Mouse (Mus musculus): ENCODE measurements around the gene 4930404N11Rik. TPM values are rescaled to one million over a fixed set of nuclear protein-coding genes. Genes with fewer than 3 reads are reported as not detected.
A peak's percentile ranks its signal among the peaks of the same experiment; 100 is the strongest.

Gene 4930404N11Rik
- polyA plus RNA-seq, 1 experiment from 2014 or later = 0.37 TPM

GRCm38 (mm10) chr10:81365073-81365472, 543 bp downstream of the 4930404N11Rik start:
- Histone ChIP-seq H3K4me3 (replicated peaks; ENCODE audit: low read depth, low read length) (peak overlapping the region; percentile 23; the same call in 1 of the 2 replicates), H3K27me3 (ENCODE audit: control insufficient read depth, insufficient read depth, low read length) (peaks cover 14% of the 10 kb centered on the region; the same call in 1 of the 2 replicates), H3K27ac (replicated peaks; ENCODE audit: low read depth, low read length) (no peak overlapping the region), H3K9me3 (ENCODE audit: control insufficient read depth, low read length) (no peaks in the 10 kb centered on the region), H3K4me2 (ENCODE audit: low read length) (no peak overlapping the region; the same call in 1 of the 2 replicates), H3K36me3 (ENCODE audit: control insufficient read depth, insufficient read depth, low read length) (peaks cover 41% of the 10 kb centered on the region), H3K4me1 (ENCODE audit: control insufficient read depth, insufficient read depth, low read length) (peaks cover 20% of the 10 kb centered on the region), H3K9ac (replicated peaks; ENCODE audit: low read length) (no peak overlapping the region)
- ATAC-seq (ENCODE audit: low FRiP score, low TSS enrichment) (no peak), DNase-seq (no peak)
- 25% methylated on average over 4 of the region's 4 CpGs for WGBS

GRCm38 (mm10) chr10:81364666-81365065, 950 bp downstream of the 4930404N11Rik start:
- peaks cover 20% of the 10 kb centered on the region for H3K4me1 ChIP-seq (ENCODE audit: control insufficient read depth, insufficient read depth, low read length)
- H3K27me3 ChIP-seq (ENCODE audit: control insufficient read depth, insufficient read depth, low read length) = peaks cover 14% of the 10 kb centered on the region; the same call in 1 of the 2 replicates
- no peak overlapping the region for H3K27ac ChIP-seq (replicated peaks; ENCODE audit: low read depth, low read length)
- no peak for ATAC-seq (ENCODE audit: low FRiP score, low TSS enrichment)
- WGBS = 12% methylated on average over 28 of the region's 28 CpGs
- peak overlapping the region; percentile 23; the same call in 1 of the 2 replicates for H3K4me3 ChIP-seq (replicated peaks; ENCODE audit: low read depth, low read length)
- DNase-seq = peak; percentile 38
- H3K36me3 ChIP-seq (ENCODE audit: control insufficient read depth, insufficient read depth, low read length) = peaks cover 37% of the 10 kb centered on the region
- no peaks in the 10 kb centered on the region for H3K9me3 ChIP-seq (ENCODE audit: control insufficient read depth, low read length)
- H3K4me2 ChIP-seq (ENCODE audit: low read length) = peak overlapping the region; percentile 53
- H3K9ac ChIP-seq (replicated peaks; ENCODE audit: low read length) = peak overlapping the region; percentile 36; the same call in 1 of the 2 replicates

GRCm38 (mm10) chr10:81363436-81364346, 1.9 kb downstream of the 4930404N11Rik start:
- H3K4me1 ChIP-seq (ENCODE audit: control insufficient read depth, insufficient read depth, low read length) = peaks cover 25% of the 10 kb centered on the region
- DNase-seq (peak; percentile 47), ATAC-seq (ENCODE audit: low FRiP score, low TSS enrichment) (no peak)
- no peak overlapping the region for H3K27ac ChIP-seq (replicated peaks; ENCODE audit: low read depth, low read length)
- H3K27me3 ChIP-seq (ENCODE audit: control insufficient read depth, insufficient read depth, low read length) = peaks cover 14% of the 10 kb centered on the region; the same call in 1 of the 2 replicates
- WGBS = 13% methylated on average over 53 of the region's 54 CpGs
- no peaks in the 10 kb centered on the region for H3K9me3 ChIP-seq (ENCODE audit: control insufficient read depth, low read length)
- H3K9ac ChIP-seq (replicated peaks; ENCODE audit: low read length) = peak overlapping the region; percentile 37; the same call in 1 of the 2 replicates
- H3K4me2 ChIP-seq (ENCODE audit: low read length) = peak overlapping the region; percentile 53
- peaks cover 27% of the 10 kb centered on the region for H3K36me3 ChIP-seq (ENCODE audit: control insufficient read depth, insufficient read depth, low read length)
- peak overlapping the region; percentile 23; the same call in 1 of the 2 replicates for H3K4me3 ChIP-seq (replicated peaks; ENCODE audit: low read depth, low read length)

GRCm38 (mm10) chr10:81362336-81362949, 3.2 kb downstream of the 4930404N11Rik start:
- DNase-seq (no peak), ATAC-seq (ENCODE audit: low FRiP score, low TSS enrichment) (no peak)
- H3K27me3 ChIP-seq (ENCODE audit: control insufficient read depth, insufficient read depth, low read length) = peaks cover 14% of the 10 kb centered on the region; the same call in 1 of the 2 replicates
- no peak overlapping the region for H3K9ac ChIP-seq (replicated peaks; ENCODE audit: low read length)
- peaks cover 15% of the 10 kb centered on the region for H3K36me3 ChIP-seq (ENCODE audit: control insufficient read depth, insufficient read depth, low read length)
- no peak overlapping the region for H3K27ac ChIP-seq (replicated peaks; ENCODE audit: low read depth, low read length)
- WGBS = 75% methylated on average over 12 of the region's 12 CpGs
- H3K4me1 ChIP-seq (ENCODE audit: control insufficient read depth, insufficient read depth, low read length) = peaks cover 32% of the 10 kb centered on the region
- no peak overlapping the region for H3K4me2 ChIP-seq (ENCODE audit: low read length)
- H3K9me3 ChIP-seq (ENCODE audit: control insufficient read depth, low read length) = no peaks in the 10 kb centered on the region
- no peak overlapping the region for H3K4me3 ChIP-seq (replicated peaks; ENCODE audit: low read depth, low read length)

- Histone ChIP-seq H3K4me1 (ENCODE audit: control insufficient read depth, insufficient read depth, low read length) (peaks cover 31% of the 10 kb centered on the region), H3K4me2 (ENCODE audit: low read length) (no peak overlapping the region)
- WGBS = 73% methylated on average over 8 of the region's 8 CpGs
Observed at GRCm38 (mm10) chr10:81360721-81361120, 4.9 kb downstream of the 4930404N11Rik start.

GRCm38 (mm10) chr10:81358841-81359240, 6.8 kb downstream of the 4930404N11Rik start:
- Histone ChIP-seq H3K9ac (replicated peaks; ENCODE audit: low read length) (peak overlapping the region; percentile 81; the same call in 1 of the 2 replicates), H3K4me1 (ENCODE audit: control insufficient read depth, insufficient read depth, low read length) (peaks cover 16% of the 10 kb centered on the region), H3K9me3 (ENCODE audit: control insufficient read depth, low read length) (no peaks in the 10 kb centered on the region), H3K27ac (replicated peaks; ENCODE audit: low read depth, low read length) (no peak overlapping the region), H3K27me3 (ENCODE audit: control insufficient read depth, insufficient read depth, low read length) (peaks cover 6% of the 10 kb centered on the region; the same call in 1 of the 2 replicates), H3K4me2 (ENCODE audit: low read length) (peak overlapping the region; percentile 97), H3K4me3 (replicated peaks; ENCODE audit: low read depth, low read length) (no peak overlapping the region; the same call in 1 of the 2 replicates), H3K36me3 (ENCODE audit: control insufficient read depth, insufficient read depth, low read length) (peaks cover 2% of the 10 kb centered on the region; the same call in 1 of the 2 replicates)
- DNase-seq (no peak), ATAC-seq (ENCODE audit: low FRiP score, low TSS enrichment) (no peak)
- WGBS = 62% methylated on average over 1 of the region's 1 CpGs

More at GRCm38 (mm10) chr10:81360721-81361120, 4.9 kb downstream of the 4930404N11Rik start:
- ATAC-seq (ENCODE audit: low FRiP score, low TSS enrichment) = no peak
- no peak overlapping the region for H3K9ac ChIP-seq (replicated peaks; ENCODE audit: low read length)
- peaks cover 2% of the 10 kb centered on the region; the same call in 1 of the 2 replicates for H3K36me3 ChIP-seq (ENCODE audit: control insufficient read depth, insufficient read depth, low read length)
- no peak overlapping the region for H3K27ac ChIP-seq (replicated peaks; ENCODE audit: low read depth, low read length)
- peaks cover 14% of the 10 kb centered on the region; the same call in 1 of the 2 replicates for H3K27me3 ChIP-seq (ENCODE audit: control insufficient read depth, insufficient read depth, low read length)
- no peaks in the 10 kb centered on the region for H3K9me3 ChIP-seq (ENCODE audit: control insufficient read depth, low read length)
- no peak overlapping the region for H3K4me3 ChIP-seq (replicated peaks; ENCODE audit: low read depth, low read length)
- DNase-seq = no peak

- Histone ChIP-seq H3K4me3 (replicated peaks; ENCODE audit: low read depth, low read length) (peak overlapping the region; percentile 74), H3K27me3 (ENCODE audit: control insufficient read depth, insufficient read depth, low read length) (peaks cover 5% of the 10 kb centered on the region; the same call in 1 of the 2 replicates), H3K4me1 (ENCODE audit: control insufficient read depth, insufficient read depth, low read length) (peaks cover 12% of the 10 kb centered on the region), H3K9me3 (ENCODE audit: control insufficient read depth, low read length) (no peaks in the 10 kb centered on the region), H3K36me3 (ENCODE audit: control insufficient read depth, insufficient read depth, low read length) (peaks cover 2% of the 10 kb centered on the region; the same call in 1 of the 2 replicates), H3K4me2 (ENCODE audit: low read length) (peak overlapping the region; percentile 97), H3K27ac (replicated peaks; ENCODE audit: low read depth, low read length) (no peak overlapping the region), H3K9ac (replicated peaks; ENCODE audit: low read length) (peak overlapping the region; percentile 81; the same call in 1 of the 2 replicates)
- ATAC-seq (ENCODE audit: low FRiP score, low TSS enrichment) = no peak
- no peak for DNase-seq
- 21% methylated on average over 4 of the region's 4 CpGs for WGBS
Observed at GRCm38 (mm10) chr10:81358209-81358608, 7.4 kb downstream of the 4930404N11Rik start.
